ENCODE assay signal across 8 mouse cellular contexts in genomic region chr4:125962677-125963076, GRCm38 (mm10).
DNase-seq lines count a peak whose midpoint lies in the region; TF ChIP-seq lines count a peak whose summit lies in the region.

No protein-coding gene starts in this region.

- TF ChIP-seq CTCF in layer of hippocampus, adult 2 months (conservative IDR thresholded peaks at IDR 0.05): peak; percentile 95

- H3K27ac ChIP-seq in layer of hippocampus, adult 2 months: no peak overlapping the region

- H3K4me3 ChIP-seq in layer of hippocampus, adult 2 months: no peak overlapping the region

- peak; percentile 35 to 46 for DNase-seq in CD8-positive naive resting alpha-beta T cell, adult 2 months (ENCODE audit: low read depth in 2 of 2, low spot score in 2 of 2)
- peak; percentile 85 for DNase-seq in adrenal gland, postnatal 25 days
- DNase-seq in embryo, embryonic 9.5 days (ENCODE audit: extremely low spot score): peak; percentile 75
- DNase-seq in heart, adult 8-10 months (ENCODE audit: low spot score): peak; percentile 44
- DNase-seq in layer of hippocampus, adult 2 months (ENCODE audit: low spot score in 2 of 2): peak; percentile 68 to 89
- DNase-seq in lung, postnatal 14 days: peak; percentile 84
- peak; percentile 79 for DNase-seq in retina, postnatal 1 day
- peak; percentile 54 to 61 for DNase-seq in thymus, postnatal 36 days
